Mouse (Mus musculus) liver, adult 2 months (tissue): ENCODE measurements around the gene Gale. TPM values are rescaled to one million over a fixed set of nuclear protein-coding genes. Genes with fewer than 3 reads are reported as not detected.

ENCODE experiments used
- DNase-seq: peaks from one replicate; pipeline ENCODE4 v3.0.0-alpha.2; 2011; ENCODE audit warnings: low read depth, low spot score; ENCODE audit errors: extremely low read depth
- H3K27ac ChIP-seq: fragments of 200-500 bp; replicated peaks from 2 replicates; pipeline ENCODE4 v1.5.1; 2012; ENCODE audit warnings: low read depth, mild to moderate bottlenecking, control low read depth, inconsistent platforms, low read length; ENCODE audit not compliant: insufficient read depth
- H3K27me3 ChIP-seq: fragments of 200-500 bp; 2 replicates; pipeline ENCODE4 v1.6.1; 2012; ENCODE audit warnings: mild to moderate bottlenecking, moderate library complexity, low read length, inconsistent platforms; ENCODE audit not compliant: control insufficient read depth, insufficient read depth
- H3K36me3 ChIP-seq: fragments of 200-500 bp; 2 replicates; pipeline ENCODE4 v1.6.1; 2012; ENCODE audit warnings: low read length, inconsistent platforms; ENCODE audit not compliant: control insufficient read depth, insufficient read depth
- H3K4me1 ChIP-seq: fragments of 200-500 bp; 2 replicates; pipeline ENCODE4 v1.6.1; 2011; ENCODE audit warnings: low read length; ENCODE audit not compliant: control insufficient read depth, insufficient read depth
- H3K4me3 ChIP-seq: fragments of 200-500 bp; 2 replicates; pipeline ENCODE4 v1.5.1; 2011; ENCODE audit warnings: low read depth, mild to moderate bottlenecking, control low read depth, low read length, moderate library complexity; ENCODE audit not compliant: insufficient read depth
- H3K79me2 ChIP-seq: fragments of 200-500 bp; 2 replicates; pipeline ENCODE4 v1.6.1; 2012; ENCODE audit warnings: inconsistent platforms, mild to moderate bottlenecking, low read length, moderate library complexity; ENCODE audit not compliant: control insufficient read depth, insufficient read depth
- H3K9ac ChIP-seq: fragments of 200-500 bp; 2 replicates; pipeline ENCODE4 v1.6.1; 2012; ENCODE audit warnings: low read depth, mild to moderate bottlenecking, control low read depth, inconsistent platforms, low read length
- CTCF ChIP-seq: fragments of 200-500 bp; IDR thresholded peaks from 2 replicates; pipeline ENCODE4 v1.5.1; 2011; ENCODE audit warnings: low read depth, low read length, control low read depth
- POLR2A ChIP-seq: fragments of 200-500 bp; IDR thresholded peaks from 2 replicates; pipeline ENCODE4 v1.6.1; 2011; ENCODE audit warnings: low read length, control low read depth; ENCODE audit not compliant: insufficient read depth; ENCODE audit errors: extremely low read depth
- WGBS: fragments of 180-500 bp; shearing (Covaris S2); methylation state at CpG from one replicate; pipeline ENCODE4 v1.1.7; 2018; 5-methylcytosine and 5-hydroxymethylcytosine counted together
- polyA plus RNA-seq: library from polyadenylated mRNA; depleted of rRNA; stranded (reverse); fragments of >200 nt; gene quantifications from 2 replicates; pipeline ENCODE4 v1.2.3, GENCODE M21; 2012; rRNA removed
- total RNA-seq: library from RNA; depleted of rRNA; stranded (reverse); fragments of >200 nt; gene quantifications from 2 replicates; pipeline ENCODE4 v1.2.3, GENCODE M21; 2014; rRNA removed

Gene Gale
- total and polyA plus RNA-seq, 2 experiments = 32.0 to 38.5 TPM

DNA sequence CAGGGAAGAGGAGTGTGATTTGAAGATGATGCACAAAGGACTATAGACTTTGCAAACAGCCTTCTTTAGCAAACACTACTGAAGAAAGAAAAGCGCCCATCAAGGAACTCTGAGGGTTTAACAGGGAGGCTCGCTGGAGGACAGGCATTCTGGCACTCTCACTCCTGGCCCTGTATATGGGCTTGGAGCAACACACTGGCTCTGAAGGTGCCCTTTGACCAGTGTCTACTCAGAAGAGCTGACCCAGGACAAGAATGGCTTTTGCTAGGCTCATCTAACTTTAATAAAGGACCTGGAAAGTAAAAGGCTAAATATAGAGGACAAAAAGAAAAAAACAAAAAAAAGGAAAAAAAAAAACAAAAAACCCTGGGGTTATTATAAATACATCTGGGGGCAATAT, 41.4 kb downstream of the Gale start:
- TF ChIP-seq CTCF (no peak), POLR2A (no peak)
- H3K4me1 ChIP-seq = peaks cover 9% of the 10 kb centered on the region
- no peaks in the 10 kb centered on the region for H3K27me3 ChIP-seq
- no peak overlapping the region for H3K9ac ChIP-seq
- H3K4me3 ChIP-seq = no peak overlapping the region
- peak; percentile 80 for DNase-seq
- H3K79me2 ChIP-seq = no peaks in the 10 kb centered on the region
- H3K27ac ChIP-seq = no peak overlapping the region
- H3K36me3 ChIP-seq = peaks cover 49% of the 10 kb centered on the region
- 40% methylated on average over 2 of the region's 2 CpGs for WGBS

DNA sequence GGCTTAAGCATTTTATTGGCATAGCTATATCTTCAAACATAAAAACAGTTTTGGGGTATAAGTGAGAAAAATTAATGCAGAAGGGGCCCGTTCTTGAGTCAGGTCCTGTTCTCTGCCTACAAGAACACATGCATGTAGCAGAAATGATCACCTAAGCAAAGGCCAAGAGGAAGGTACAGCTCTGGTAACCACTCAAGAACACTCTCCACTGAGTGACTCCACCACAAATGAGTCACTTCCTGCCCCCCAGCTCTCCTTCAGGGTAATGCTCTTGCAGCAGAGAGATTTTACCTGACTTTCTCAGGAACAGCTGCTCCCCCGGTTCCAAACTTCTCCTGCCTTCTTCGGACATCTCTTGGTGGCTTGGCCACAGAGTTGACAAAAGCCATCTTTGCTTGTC, 43.3 kb downstream of the Gale start:
- DNase-seq = no peak
- Histone ChIP-seq H3K27me3 (no peaks in the 10 kb centered on the region), H3K4me1 (peaks cover 14% of the 10 kb centered on the region), H3K9ac (no peak overlapping the region), H3K36me3 (peaks cover 68% of the 10 kb centered on the region), H3K4me3 (no peak overlapping the region), H3K79me2 (no peaks in the 10 kb centered on the region), H3K27ac (0 out of 2 replicates have a peak overlapping the region, but pooled peaks have one; percentile 12)
- TF ChIP-seq CTCF = no peak
- no peak for TF ChIP-seq POLR2A
- 58% methylated on average over 3 of the region's 3 CpGs for WGBS

DNA sequence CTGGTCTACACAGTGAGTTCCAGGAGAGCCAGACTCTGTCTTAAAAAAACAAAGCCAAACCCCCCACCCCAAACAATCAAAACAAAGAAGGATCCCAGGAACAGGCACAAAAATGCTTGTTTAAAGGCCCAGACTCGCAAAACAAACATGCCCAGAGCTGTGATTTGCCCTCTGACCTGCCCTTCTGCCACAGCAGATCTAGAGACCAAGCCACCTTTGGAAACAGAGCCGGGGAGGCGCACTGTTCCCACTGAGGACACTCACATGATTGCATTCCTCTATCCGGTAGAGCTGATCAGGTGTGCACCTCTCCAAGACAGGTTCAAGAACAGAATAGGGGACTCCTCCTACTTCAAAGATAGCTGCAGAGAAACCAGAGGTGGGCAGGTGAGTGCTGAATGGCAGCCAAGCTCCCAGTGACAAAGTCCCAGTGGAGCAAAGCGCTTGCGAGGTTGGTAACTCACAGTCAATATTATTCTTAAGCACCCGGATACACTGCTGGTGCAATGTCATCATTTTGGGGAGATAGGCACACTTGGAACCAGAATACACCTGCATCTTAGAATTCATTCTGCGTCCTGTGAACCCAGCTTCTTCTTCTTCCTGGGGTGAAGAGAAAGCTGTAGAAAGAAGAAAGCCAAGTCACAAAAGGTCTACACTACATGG, 45.4 kb downstream of the Gale start:
- no peak overlapping the region for H3K4me3 ChIP-seq
- H3K79me2 ChIP-seq = no peaks in the 10 kb centered on the region
- no peak for TF ChIP-seq POLR2A
- no peak for TF ChIP-seq CTCF
- peak; percentile 95 for DNase-seq
- WGBS = 29% methylated on average over 8 of the region's 8 CpGs
- H3K27ac ChIP-seq = peak overlapping the region; percentile 80
- H3K27me3 ChIP-seq = no peaks in the 10 kb centered on the region
- peaks cover 16% of the 10 kb centered on the region for H3K4me1 ChIP-seq
- H3K9ac ChIP-seq = no peak overlapping the region
- peaks cover 59% of the 10 kb centered on the region for H3K36me3 ChIP-seq

DNA sequence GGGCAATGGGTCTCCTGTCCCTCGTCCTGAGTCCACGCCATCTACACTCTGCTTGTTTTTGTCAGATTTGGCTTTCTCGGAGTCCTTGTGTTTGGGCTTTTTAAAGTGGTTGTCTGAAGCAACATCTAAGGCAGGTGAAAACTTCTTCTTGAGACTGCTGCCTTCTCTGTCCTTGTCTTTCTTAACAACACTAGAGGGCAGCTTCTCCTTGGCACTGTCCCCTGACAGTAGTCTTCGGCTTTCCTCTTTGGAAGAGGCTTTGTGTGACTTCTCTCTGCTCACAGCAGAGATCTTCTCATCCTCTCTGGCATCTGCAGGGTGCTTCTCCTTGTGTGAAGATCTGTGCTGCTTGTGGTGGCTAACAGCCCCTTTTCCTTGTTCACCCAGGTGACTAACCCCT, 47.1 kb downstream of the Gale start:
- Histone ChIP-seq H3K79me2 (peaks cover 9% of the 10 kb centered on the region; the same call in 1 of the 2 replicates), H3K9ac (no peak overlapping the region), H3K4me3 (no peak overlapping the region), H3K27ac (peak overlapping the region; percentile 22; the same call in 1 of the 2 replicates), H3K27me3 (no peaks in the 10 kb centered on the region), H3K36me3 (peaks cover 51% of the 10 kb centered on the region), H3K4me1 (peaks cover 14% of the 10 kb centered on the region)
- no peak for TF ChIP-seq CTCF
- TF ChIP-seq POLR2A = no peak
- no peak for DNase-seq
- 73% methylated on average over 4 of the region's 4 CpGs for WGBS

DNA sequence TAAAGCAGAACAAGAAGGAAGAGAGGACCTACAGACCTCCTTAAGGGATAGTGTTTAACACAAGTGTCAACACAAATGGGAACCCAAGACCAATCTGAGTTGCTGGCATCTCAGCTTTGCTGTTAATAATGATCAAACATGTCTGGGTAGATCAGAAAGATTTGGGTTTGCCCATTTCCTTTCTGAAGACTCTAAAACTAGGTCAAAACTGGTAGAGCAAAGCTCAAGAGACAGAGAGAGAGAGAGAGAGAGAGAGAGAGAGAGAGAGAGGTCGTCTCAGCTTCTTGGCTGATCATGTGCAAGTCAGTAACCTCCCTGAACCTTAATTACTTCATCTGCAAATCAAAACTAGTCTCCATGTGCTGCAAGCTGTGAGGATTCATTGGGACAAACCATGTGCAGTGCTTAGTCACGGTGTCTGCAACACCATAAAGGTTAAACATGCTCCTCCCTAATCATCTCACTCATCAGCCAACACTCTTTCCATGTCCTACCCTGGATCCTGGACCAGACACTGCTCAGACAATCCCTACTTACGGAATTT, 52.6 kb downstream of the Gale start:
- H3K4me3 ChIP-seq = no peak overlapping the region
- TF ChIP-seq POLR2A (no peak), CTCF (no peak)
- H3K79me2 ChIP-seq = peaks cover 37% of the 10 kb centered on the region
- 40% methylated on average over 3 of the region's 3 CpGs for WGBS
- no peak overlapping the region for H3K27ac ChIP-seq
- H3K9ac ChIP-seq = no peak overlapping the region
- peaks cover 15% of the 10 kb centered on the region for H3K36me3 ChIP-seq
- H3K27me3 ChIP-seq = no peaks in the 10 kb centered on the region
- H3K4me1 ChIP-seq = peaks cover 21% of the 10 kb centered on the region
- DNase-seq = peak; percentile 55

Other genes with a start within 250 kb of the Gale start
- 1.4 and 1.7 TPM in 2 replicates for gene Il22ra1, start 235.6 kb upstream of the Gale start, total RNA-seq
- 4.1 and 4.5 TPM in 2 replicates for gene Il22ra1, start 235.6 kb upstream of the Gale start, polyA plus RNA-seq
- gene Myom3, start 204.0 kb upstream of the Gale start, total RNA-seq = under 0.01 and 0.46 TPM in 2 replicates
- gene Myom3, start 204.0 kb upstream of the Gale start, polyA plus RNA-seq = 0.09 and 0.12 TPM in 2 replicates
- 32.9 and 37.0 TPM in 2 replicates for gene Srsf10, start 108.0 kb upstream of the Gale start, total RNA-seq
- gene Srsf10, start 108.0 kb upstream of the Gale start, polyA plus RNA-seq = 31.3 and 36.4 TPM in 2 replicates
- gene Pnrc2, start 89.9 kb upstream of the Gale start, total RNA-seq = 37.3 and 56.5 TPM in 2 replicates
- 6.7 and 12.2 TPM in 2 replicates for gene Pnrc2, start 89.9 kb upstream of the Gale start, polyA plus RNA-seq
- 3.0 and 3.9 TPM in 2 replicates for gene Cnr2, start 68.3 kb upstream of the Gale start, total RNA-seq
- 1.4 and 2.1 TPM in 2 replicates for gene Cnr2, start 68.3 kb upstream of the Gale start, polyA plus RNA-seq
- gene Fuca1, start 43.0 kb upstream of the Gale start, total RNA-seq = 45.7 and 46.4 TPM in 2 replicates
- gene Fuca1, start 43.0 kb upstream of the Gale start, polyA plus RNA-seq = 54.9 and 58.7 TPM in 2 replicates
- 179 and 187 TPM in 2 replicates for gene Hmgcl, start 17.3 kb upstream of the Gale start, total RNA-seq
- gene Hmgcl, start 17.3 kb upstream of the Gale start, polyA plus RNA-seq = 266 and 291 TPM in 2 replicates
- gene Lypla2, start 8.9 kb downstream of the Gale start, total RNA-seq = 21.8 and 25.9 TPM in 2 replicates
- 113 and 116 TPM in 2 replicates for gene Lypla2, start 8.9 kb downstream of the Gale start, polyA plus RNA-seq
- gene Pithd1, start 23.5 kb downstream of the Gale start, total RNA-seq = 20.3 and 21.0 TPM in 2 replicates
- 28.8 and 41.0 TPM in 2 replicates for gene Pithd1, start 23.5 kb downstream of the Gale start, polyA plus RNA-seq
- 16.1 and 16.7 TPM in 2 replicates for gene Eloa, start 58.0 kb downstream of the Gale start, total RNA-seq
- gene Eloa, start 58.0 kb downstream of the Gale start, polyA plus RNA-seq = 7.3 and 8.1 TPM in 2 replicates
- 474 and 504 TPM in 2 replicates for gene Rpl11, start 89.7 kb downstream of the Gale start, total RNA-seq
- 162 and 170 TPM in 2 replicates for gene Rpl11, start 89.7 kb downstream of the Gale start, polyA plus RNA-seq
- 33.2 and 47.4 TPM in 2 replicates for gene Id3, start 179.8 kb downstream of the Gale start, total RNA-seq
- 181 and 274 TPM in 2 replicates for gene Id3, start 179.8 kb downstream of the Gale start, polyA plus RNA-seq
- 0.40 and 0.46 TPM in 2 replicates for gene E2f2, start 208.7 kb downstream of the Gale start, total RNA-seq
- gene E2f2, start 208.7 kb downstream of the Gale start, polyA plus RNA-seq = 0.75 and 0.76 TPM in 2 replicates
- gene Asap3, start 242.6 kb downstream of the Gale start, total RNA-seq = 3.3 and 5.6 TPM in 2 replicates
- gene Asap3, start 242.6 kb downstream of the Gale start, polyA plus RNA-seq = 5.2 and 5.8 TPM in 2 replicates